Mouse (Mus musculus) neural tube, embryonic 12.5 days (tissue): ENCODE data around the gene Zkscan16. TPM values are rescaled to one million over a fixed set of nuclear protein-coding genes. Genes with fewer than 3 reads are reported as not detected.

Experiments
- ATAC-seq: fragments of 200-750 bp; cut with Nextera tagmentation; 2 replicates; pipeline ENCODE4 v1.8.0; 2017; ENCODE audit warnings: low read depth, mild to moderate bottlenecking, moderate TSS enrichment, moderate library complexity; ENCODE audit not compliant: low FRiP score
- H3K27ac ChIP-seq: fragments of 300-500 bp; sonication (generic); 2 replicates; pipeline ENCODE4 v1.5.1; 2016
- H3K27me3 ChIP-seq: fragments of 300-500 bp; sonication (generic); replicated peaks from 2 replicates; pipeline ENCODE4 v1.6.1; 2016; ENCODE audit warnings: mild to moderate bottlenecking
- H3K36me3 ChIP-seq: fragments of 300-500 bp; sonication (generic); 2 replicates; pipeline ENCODE4 v1.6.1; 2016; ENCODE audit warnings: mild to moderate bottlenecking
- H3K4me1 ChIP-seq: fragments of 300-500 bp; sonication (generic); 2 replicates; pipeline ENCODE4 v1.6.1; 2016
- H3K4me2 ChIP-seq: fragments of 300-500 bp; sonication (generic); replicated peaks from 2 replicates; pipeline ENCODE4 v1.6.1; 2016; ENCODE audit warnings: mild to moderate bottlenecking
- H3K4me3 ChIP-seq: fragments of 300-500 bp; sonication (generic); 2 replicates; pipeline ENCODE4 v1.5.1; 2016
- H3K9ac ChIP-seq: fragments of 300-500 bp; sonication (generic); 2 replicates; pipeline ENCODE4 v1.6.1; 2016; ENCODE audit warnings: mild to moderate bottlenecking
- H3K9me3 ChIP-seq: fragments of 300-500 bp; sonication (generic); 2 replicates; pipeline ENCODE4 v1.6.1; 2016; ENCODE audit warnings: mild to moderate bottlenecking
- WGBS: fragments of 180-500 bp; shearing (Covaris S2); methylation state at CpG from one replicate; pipeline ENCODE4 v1.1.7; 2016; 5-methylcytosine and 5-hydroxymethylcytosine counted together
- polyA plus RNA-seq: library from polyadenylated mRNA; unstranded; fragments of >200 nt; fragmentation: Nextera tagmentation; extraction: Ambion mirVana; gene quantifications from 2 replicates; pipeline ENCODE4 v1.2.1, GENCODE M21; 2016

Gene Zkscan16
- polyA plus RNA-seq, 1 experiment from 2014 or later, result 1.2 TPM

DNA sequence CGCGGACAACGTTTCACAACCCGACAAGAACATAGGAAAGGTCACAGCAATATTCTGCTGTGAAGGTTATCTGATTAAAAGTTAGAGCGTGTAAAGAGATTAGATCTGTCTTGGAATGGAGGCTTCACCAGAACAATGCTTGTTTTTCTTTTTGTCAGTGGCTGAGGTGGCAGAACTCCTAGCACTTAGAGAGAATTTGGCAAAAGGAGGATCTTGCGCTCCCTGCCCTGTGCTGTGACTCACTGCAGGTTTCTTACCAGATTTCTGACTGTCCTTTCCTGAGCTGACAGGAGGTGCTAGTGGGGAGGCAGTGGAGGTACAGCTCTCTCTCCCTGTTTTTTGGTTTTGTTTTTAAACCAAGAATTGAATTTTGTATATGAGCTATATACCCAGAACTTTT is 63.6 kb downstream of the Zkscan16 start:
- H3K27me3 ChIP-seq, result no peaks in the 10 kb centered on the region
- no peak overlapping the region for H3K4me2 ChIP-seq
- H3K27ac ChIP-seq, result no peak overlapping the region
- no peak for ATAC-seq
- no peak overlapping the region for H3K4me3 ChIP-seq
- H3K9me3 ChIP-seq, result no peaks in the 10 kb centered on the region
- H3K9ac ChIP-seq, result no peak overlapping the region
- H3K36me3 ChIP-seq, result no peaks in the 10 kb centered on the region
- H3K4me1 ChIP-seq, result peaks cover 30% of the 10 kb centered on the region
- WGBS, result 91% methylated on average over 6 of the region's 6 CpGs

Other genes with a start within 250 kb of the Zkscan16 start
- not detected in 2 replicates for gene Olfr267, start 155.9 kb upstream of the Zkscan16 start, polyA plus RNA-seq
- 39.0 and 39.7 TPM in 2 replicates for gene Ecpas, start 30.9 kb upstream of the Zkscan16 start, polyA plus RNA-seq
- 10.8 and 12.1 TPM in 2 replicates for gene Ptgr1, start 43.5 kb downstream of the Zkscan16 start, polyA plus RNA-seq
- 5.9 and 8.1 TPM in 2 replicates for gene Dnajc25, start 51.4 kb downstream of the Zkscan16 start, polyA plus RNA-seq
- gene Gm20503, start 59.6 kb downstream of the Zkscan16 start, polyA plus RNA-seq, result 10.0 and 10.4 TPM in 2 replicates
- 102 and 104 TPM in 2 replicates for gene Gng10, start 91.5 kb downstream of the Zkscan16 start, polyA plus RNA-seq
- not detected in 2 replicates for gene AI481877, start 195.4 kb downstream of the Zkscan16 start, polyA plus RNA-seq
- gene Ugcg, start 245.6 kb downstream of the Zkscan16 start, polyA plus RNA-seq, result 15.5 and 15.8 TPM in 2 replicates